Mouse (Mus musculus): ENCODE results near the gene Diexf. TPM values are rescaled to one million over a fixed set of nuclear protein-coding genes. Genes with fewer than 3 reads are reported as not detected.

The Diexf gene
- polyA plus RNA-seq, 1 experiment, result 406 TPM

- TF ChIP-seq POLR2A (IDR thresholded peaks at IDR 0.05; ENCODE audit: insufficient read depth, low read depth, low read length), result no peak
- no peak for TF ChIP-seq CTCF (IDR thresholded peaks at IDR 0.05; ENCODE audit: insufficient read depth, low read depth, low read length)
- peak overlapping the region; percentile 9; the same call in 1 of the 2 replicates for H3K27ac ChIP-seq (ENCODE audit: insufficient read depth, low read depth, low read length)
- WGBS, result 63% methylated on average over 4 of the region's 4 CpGs
- no peak overlapping the region for H3K4me3 ChIP-seq (ENCODE audit: insufficient read depth, low read depth, low read length)
- peaks cover 34% of the 10 kb centered on the region for H3K4me1 ChIP-seq (ENCODE audit: control insufficient read depth, insufficient read depth, low read length)
Observed at GRCm38 (mm10) chr1:193086111-193086841, 43.8 kb downstream of the Diexf start.

DNA sequence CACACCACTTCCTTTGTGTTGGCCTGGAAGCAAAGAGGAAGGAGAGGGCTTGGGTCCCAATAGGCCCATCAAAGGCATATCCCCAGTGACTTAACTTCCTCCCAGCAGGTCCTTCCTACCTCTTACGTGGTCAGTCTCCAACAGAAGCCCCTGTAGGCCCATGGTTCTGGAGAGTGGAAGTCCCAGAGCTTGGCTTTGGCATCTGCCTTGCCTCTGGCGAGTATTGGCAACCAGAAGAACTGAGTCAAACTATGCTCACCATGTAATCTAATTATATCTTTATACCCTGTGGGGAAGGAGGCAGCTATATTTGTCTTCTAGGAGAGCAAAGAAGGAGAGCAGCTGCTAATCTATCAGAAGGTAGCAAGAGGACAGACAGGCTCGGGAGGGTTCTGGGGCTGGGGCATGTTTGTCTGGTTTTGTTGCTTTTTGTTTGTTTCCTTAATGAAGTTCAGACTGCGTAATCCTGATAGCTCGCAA lies 44.5 kb downstream of the Diexf start:
- Histone ChIP-seq H3K4me1 (ENCODE audit: control insufficient read depth, insufficient read depth, low read length) (peaks cover 28% of the 10 kb centered on the region), H3K27ac (ENCODE audit: insufficient read depth, low read depth, low read length) (0 out of 2 replicates have a peak overlapping the region, but pooled peaks have one; percentile 9), H3K4me3 (ENCODE audit: insufficient read depth, low read depth, low read length) (no peak overlapping the region)
- TF ChIP-seq POLR2A (IDR thresholded peaks at IDR 0.05; ENCODE audit: insufficient read depth, low read depth, low read length) (no peak), CTCF (IDR thresholded peaks at IDR 0.05; ENCODE audit: insufficient read depth, low read depth, low read length) (no peak)
- 74% methylated on average over 5 of the region's 5 CpGs for WGBS

DNA sequence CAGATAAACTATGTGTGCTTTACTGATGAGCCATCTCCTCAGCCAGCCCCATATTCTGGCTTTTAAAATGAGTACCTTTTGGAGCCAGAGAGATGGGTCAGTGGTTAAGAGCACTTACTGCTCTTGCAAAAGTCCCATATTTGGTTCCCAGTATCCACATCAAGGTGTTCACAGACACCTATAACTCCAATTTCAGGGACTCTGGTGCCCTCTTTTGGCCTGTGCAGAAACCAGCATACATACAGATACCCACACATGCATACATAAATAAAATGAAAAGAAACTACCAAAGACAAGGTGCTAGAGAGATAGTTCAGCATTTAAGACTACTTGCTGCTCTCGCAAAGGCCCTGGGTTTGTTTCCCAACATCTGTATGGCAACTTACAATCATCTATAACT lies 46.1 kb downstream of the Diexf start:
- TF ChIP-seq CTCF (IDR thresholded peaks at IDR 0.05; ENCODE audit: insufficient read depth, low read depth, low read length) (no peak), POLR2A (IDR thresholded peaks at IDR 0.05; ENCODE audit: insufficient read depth, low read depth, low read length) (no peak)
- Histone ChIP-seq H3K4me1 (ENCODE audit: control insufficient read depth, insufficient read depth, low read length) (peaks cover 18% of the 10 kb centered on the region), H3K27ac (ENCODE audit: insufficient read depth, low read depth, low read length) (no peak overlapping the region), H3K4me3 (ENCODE audit: insufficient read depth, low read depth, low read length) (no peak overlapping the region)
- WGBS, result 100% methylated on average over 1 of the region's 1 CpGs

DNA sequence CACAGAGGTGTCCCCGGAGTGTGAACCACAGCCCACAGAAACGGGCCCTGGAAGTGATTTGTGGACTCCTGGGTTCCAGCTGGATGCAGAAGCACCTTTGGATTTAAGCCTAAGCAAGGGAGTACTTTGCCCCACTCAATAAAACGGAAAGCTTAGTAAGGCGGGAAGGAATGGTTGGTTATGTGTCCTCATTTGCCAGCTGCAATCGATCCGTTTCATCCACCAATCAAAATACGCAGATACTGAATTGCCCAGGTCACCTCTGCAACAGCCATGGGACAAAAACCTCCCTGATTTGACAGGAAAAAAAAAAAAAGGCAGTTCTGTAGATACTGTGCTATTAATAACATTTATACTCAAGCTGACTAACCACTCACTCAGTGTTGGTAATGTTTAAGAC lies 47.0 kb downstream of the Diexf start:
- Histone ChIP-seq H3K4me1 (ENCODE audit: control insufficient read depth, insufficient read depth, low read length) (peaks cover 16% of the 10 kb centered on the region), H3K27ac (ENCODE audit: insufficient read depth, low read depth, low read length) (no peak overlapping the region), H3K4me3 (ENCODE audit: insufficient read depth, low read depth, low read length) (no peak overlapping the region)
- 75% methylated on average over 7 of the region's 7 CpGs for WGBS
- no peak for TF ChIP-seq CTCF (IDR thresholded peaks at IDR 0.05; ENCODE audit: insufficient read depth, low read depth, low read length)

DNA sequence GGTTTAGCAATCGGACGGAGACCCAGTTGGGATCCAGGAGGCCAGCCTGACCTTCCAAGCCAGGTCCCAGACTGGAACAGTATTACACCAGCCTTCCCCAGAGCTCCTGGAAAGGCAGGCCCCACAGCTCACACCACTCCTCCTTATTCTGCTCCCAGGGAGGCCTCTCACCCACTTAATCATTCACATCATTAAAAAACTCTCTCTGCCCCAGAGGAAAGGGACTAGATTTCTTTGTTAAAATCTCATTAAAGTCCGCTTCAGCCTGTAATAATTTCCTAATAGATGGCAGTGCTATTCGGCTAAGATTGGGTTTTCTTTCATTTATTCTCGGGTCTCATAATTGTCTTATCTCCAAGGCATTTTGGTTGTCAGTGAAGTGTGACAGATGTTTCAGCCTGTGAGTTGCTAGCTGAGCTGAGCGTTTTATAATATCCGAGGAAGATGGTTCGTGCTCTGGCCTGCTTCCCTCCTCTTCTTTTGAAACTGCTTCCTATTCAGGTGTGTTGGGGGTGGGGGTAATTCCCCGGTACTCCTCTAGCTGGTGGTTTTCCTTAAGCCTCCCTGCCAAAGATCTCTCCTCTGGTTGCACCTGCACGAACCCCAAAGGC lies 47.7 kb downstream of the Diexf start:
- 53% methylated on average over 10 of the region's 10 CpGs for WGBS
- H3K27ac ChIP-seq (ENCODE audit: insufficient read depth, low read depth, low read length), result no peak overlapping the region
- H3K4me1 ChIP-seq (ENCODE audit: control insufficient read depth, insufficient read depth, low read length), result peaks cover 15% of the 10 kb centered on the region
- TF ChIP-seq CTCF (IDR thresholded peaks at IDR 0.05; ENCODE audit: insufficient read depth, low read depth, low read length) (no peak), POLR2A (IDR thresholded peaks at IDR 0.05; ENCODE audit: insufficient read depth, low read depth, low read length) (no peak)
- no peak overlapping the region for H3K4me3 ChIP-seq (ENCODE audit: insufficient read depth, low read depth, low read length)

DNA sequence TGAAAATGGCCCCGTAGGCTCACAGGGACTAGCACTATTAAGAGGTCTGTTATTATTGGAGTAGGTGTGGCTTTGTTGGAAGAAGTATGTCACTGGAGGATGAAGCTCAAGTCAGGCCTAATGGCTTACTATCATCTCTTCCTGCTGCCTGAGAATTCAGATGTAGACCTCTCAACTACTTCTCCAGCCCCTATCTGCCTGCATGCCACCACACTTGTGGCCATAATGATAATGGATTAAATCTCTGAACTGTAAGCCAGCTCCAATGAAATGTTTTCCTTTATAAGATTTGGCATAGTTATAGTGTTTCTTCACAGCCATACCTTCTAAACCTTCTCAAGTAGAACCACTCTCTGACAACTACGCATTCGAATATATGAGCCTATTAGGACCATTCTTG lies 67.5 kb downstream of the Diexf start:
- no peak overlapping the region for H3K27ac ChIP-seq (ENCODE audit: insufficient read depth, low read depth, low read length)
- H3K4me1 ChIP-seq (ENCODE audit: control insufficient read depth, insufficient read depth, low read length), result no peaks in the 10 kb centered on the region
- TF ChIP-seq CTCF (IDR thresholded peaks at IDR 0.05; ENCODE audit: insufficient read depth, low read depth, low read length), result no peak
- no peak overlapping the region for H3K4me3 ChIP-seq (ENCODE audit: insufficient read depth, low read depth, low read length)
- WGBS, result 88% methylated on average over 3 of the region's 3 CpGs

DNA sequence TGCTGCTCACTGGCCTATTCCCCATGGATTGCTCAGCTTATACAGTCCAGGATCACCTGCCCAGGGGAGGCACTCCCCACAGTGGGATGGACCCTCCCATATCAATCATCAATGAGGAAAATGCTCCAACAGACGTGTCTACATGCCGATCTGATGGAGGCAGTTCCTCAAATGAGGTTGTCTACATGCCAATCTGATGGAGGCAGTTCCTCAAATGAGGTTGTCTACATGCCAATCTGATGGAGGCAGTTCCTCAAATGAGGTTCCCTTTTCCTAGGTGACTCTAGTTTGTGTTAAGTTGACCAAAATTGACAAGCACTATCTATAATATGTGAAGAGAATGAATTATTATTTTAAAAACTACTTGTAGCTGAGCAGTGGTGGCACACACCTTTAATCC lies 69.9 kb downstream of the Diexf start:
- 88% methylated on average over 2 of the region's 2 CpGs for WGBS
- Histone ChIP-seq H3K27ac (ENCODE audit: insufficient read depth, low read depth, low read length) (no peak overlapping the region), H3K4me1 (ENCODE audit: control insufficient read depth, insufficient read depth, low read length) (no peaks in the 10 kb centered on the region), H3K4me3 (ENCODE audit: insufficient read depth, low read depth, low read length) (no peak overlapping the region)
- no peak for TF ChIP-seq CTCF (IDR thresholded peaks at IDR 0.05; ENCODE audit: insufficient read depth, low read depth, low read length)
- TF ChIP-seq POLR2A (IDR thresholded peaks at IDR 0.05; ENCODE audit: insufficient read depth, low read depth, low read length), result no peak

DNA sequence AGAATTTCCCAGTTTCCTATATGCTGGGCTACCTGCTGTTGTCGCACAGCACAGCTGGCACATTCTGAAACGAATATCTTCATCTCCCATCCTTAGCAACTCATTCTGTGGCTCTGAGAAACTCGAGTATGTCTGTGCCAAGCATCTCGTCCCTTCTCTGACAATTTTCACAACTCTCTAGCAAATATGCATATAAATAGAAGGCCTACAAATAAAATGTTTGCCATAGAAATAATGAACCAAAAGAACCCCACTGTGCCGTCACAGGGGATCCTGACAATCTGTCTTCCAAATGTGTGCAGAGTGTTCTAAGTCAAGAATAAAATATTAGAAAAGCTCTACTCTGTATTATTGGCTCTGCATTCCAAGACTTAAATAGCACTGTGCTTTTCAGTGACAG lies 70.5 kb downstream of the Diexf start:
- TF ChIP-seq POLR2A (IDR thresholded peaks at IDR 0.05; ENCODE audit: insufficient read depth, low read depth, low read length), result no peak
- 48% methylated on average over 5 of the region's 5 CpGs for WGBS
- no peak overlapping the region for H3K27ac ChIP-seq (ENCODE audit: insufficient read depth, low read depth, low read length)
- H3K4me3 ChIP-seq (ENCODE audit: insufficient read depth, low read depth, low read length), result no peak overlapping the region
- H3K4me1 ChIP-seq (ENCODE audit: control insufficient read depth, insufficient read depth, low read length), result no peaks in the 10 kb centered on the region

- Histone ChIP-seq H3K4me1 (ENCODE audit: control insufficient read depth, insufficient read depth, low read length) (no peaks in the 10 kb centered on the region), H3K27ac (ENCODE audit: insufficient read depth, low read depth, low read length) (no peak overlapping the region), H3K4me3 (ENCODE audit: insufficient read depth, low read depth, low read length) (no peak overlapping the region)
- TF ChIP-seq CTCF (IDR thresholded peaks at IDR 0.05; ENCODE audit: insufficient read depth, low read depth, low read length) (no peak), POLR2A (IDR thresholded peaks at IDR 0.05; ENCODE audit: insufficient read depth, low read depth, low read length) (no peak)
- 66% methylated on average over 5 of the region's 5 CpGs for WGBS
Observed at GRCm38 (mm10) chr1:193054401-193054800, 75.7 kb downstream of the Diexf start.

Data from olfactory bulb, adult 2 months (tissue).